Mouse (Mus musculus): Measurements from ENCODE around the gene Dnali1. TPM values are rescaled to one million over a fixed set of nuclear protein-coding genes. Genes with fewer than 3 reads are reported as not detected.

Dnali1 gene
- polyA plus RNA-seq, 1 experiment = 0.14 TPM

- Histone ChIP-seq H3ac (ENCODE audit: control insufficient read depth, insufficient read length) (no peak overlapping the region), H3K36me3 (ENCODE audit: control insufficient read depth, insufficient read depth) (peaks cover 25% of the 10 kb centered on the region), H3K79me2 (ENCODE audit: control insufficient read depth, insufficient read depth) (no peaks in the 10 kb centered on the region), H3K4me3 (no peak overlapping the region), H3K4me2 (ENCODE audit: low read depth) (no peak overlapping the region), H3K27me3 (ENCODE audit: control insufficient read depth, insufficient read depth, insufficient read length) (no peaks in the 10 kb centered on the region)
- TF ChIP-seq MAX (IDR thresholded peaks at IDR 0.05; ENCODE audit: low read depth) = no peak
- TF ChIP-seq POLR2AphosphoS2 (IDR thresholded peaks at IDR 0.05; ENCODE audit: insufficient read length, low read depth) = no peak
- no peak for TF ChIP-seq E2F4 (IDR thresholded peaks at IDR 0.05; ENCODE audit: insufficient read depth)
- TF ChIP-seq SRF (IDR thresholded peaks at IDR 0.05; ENCODE audit: control insufficient read depth, insufficient read length, low read depth) = no peak
- no peak for TF ChIP-seq MYOG (IDR thresholded peaks at IDR 0.05; ENCODE audit: control insufficient read depth in 1 of 3, insufficient read depth in 1 of 3, insufficient read length in 2 of 3, low read depth in 2 of 3)
- no peak for TF ChIP-seq TCF3 (IDR thresholded peaks at IDR 0.05; ENCODE audit: insufficient read length, low read depth)
- TF ChIP-seq USF1 (IDR thresholded peaks at IDR 0.05; ENCODE audit: low read depth) = no peak
- no peak for TF ChIP-seq TCF12 (IDR thresholded peaks at IDR 0.05; ENCODE audit: insufficient read depth, poor library complexity, severe bottlenecking)
- TF ChIP-seq REST (IDR thresholded peaks at IDR 0.05; ENCODE audit: insufficient read depth, insufficient read length) = no peak
- no peak for TF ChIP-seq CEBPB (IDR thresholded peaks at IDR 0.05; ENCODE audit: insufficient read depth, poor library complexity, severe bottlenecking)
- no peak for TF ChIP-seq POLR2A (IDR thresholded peaks at IDR 0.05; ENCODE audit: insufficient read length, low read depth)
- TF ChIP-seq MYOD1 (IDR thresholded peaks at IDR 0.05; ENCODE audit: control insufficient read depth in 1 of 3, insufficient read length in 2 of 3, low read depth in 2 of 3) = no peak
These were observed 8.2 kb downstream of the Dnali1 start for GRCm38 (mm10) chr4:125057273-125057672.

- Histone ChIP-seq H3K36me3 (ENCODE audit: control insufficient read depth, insufficient read depth) (peaks cover 27% of the 10 kb centered on the region), H3K4me3 (no peak overlapping the region), H3K4me2 (ENCODE audit: low read depth) (no peak overlapping the region), H3K79me2 (ENCODE audit: control insufficient read depth, insufficient read depth) (no peaks in the 10 kb centered on the region), H3K27me3 (ENCODE audit: control insufficient read depth, insufficient read depth, insufficient read length) (no peaks in the 10 kb centered on the region), H3ac (ENCODE audit: control insufficient read depth, insufficient read length) (no peak overlapping the region)
- no peak for TF ChIP-seq TCF3 (IDR thresholded peaks at IDR 0.05; ENCODE audit: insufficient read length, low read depth)
- no peak for TF ChIP-seq MAX (IDR thresholded peaks at IDR 0.05; ENCODE audit: low read depth)
- TF ChIP-seq MYOD1 (IDR thresholded peaks at IDR 0.05; ENCODE audit: control insufficient read depth in 1 of 3, insufficient read length in 2 of 3, low read depth in 2 of 3) = no peak
- TF ChIP-seq CEBPB (IDR thresholded peaks at IDR 0.05; ENCODE audit: insufficient read depth, poor library complexity, severe bottlenecking) = no peak
- TF ChIP-seq REST (IDR thresholded peaks at IDR 0.05; ENCODE audit: insufficient read depth, insufficient read length) = no peak
- no peak for TF ChIP-seq E2F4 (IDR thresholded peaks at IDR 0.05; ENCODE audit: insufficient read depth)
- no peak for TF ChIP-seq MYOG (IDR thresholded peaks at IDR 0.05; ENCODE audit: control insufficient read depth in 1 of 3, insufficient read depth in 1 of 3, insufficient read length in 2 of 3, low read depth in 2 of 3)
- TF ChIP-seq TCF12 (IDR thresholded peaks at IDR 0.05; ENCODE audit: insufficient read depth, poor library complexity, severe bottlenecking) = no peak
These were observed 9.0 kb downstream of the Dnali1 start for GRCm38 (mm10) chr4:125056476-125056875.

GRCm38 (mm10) chr4:125055385-125055784, 10.1 kb downstream of the Dnali1 start:
- H3K4me3 ChIP-seq = no peak overlapping the region
- TF ChIP-seq MYOG (IDR thresholded peaks at IDR 0.05; ENCODE audit: control insufficient read depth in 1 of 3, insufficient read depth in 1 of 3, insufficient read length in 2 of 3, low read depth in 2 of 3) (no peak), TCF12 (IDR thresholded peaks at IDR 0.05; ENCODE audit: insufficient read depth, poor library complexity, severe bottlenecking) (no peak), POLR2A (IDR thresholded peaks at IDR 0.05; ENCODE audit: insufficient read length, low read depth) (no peak), USF1 (IDR thresholded peaks at IDR 0.05; ENCODE audit: low read depth) (no peak), POLR2AphosphoS2 (IDR thresholded peaks at IDR 0.05; ENCODE audit: insufficient read length, low read depth) (no peak), E2F4 (IDR thresholded peaks at IDR 0.05; ENCODE audit: insufficient read depth) (no peak), REST (IDR thresholded peaks at IDR 0.05; ENCODE audit: insufficient read depth, insufficient read length) (no peak), SRF (IDR thresholded peaks at IDR 0.05; ENCODE audit: control insufficient read depth, insufficient read length, low read depth) (no peak), CEBPB (IDR thresholded peaks at IDR 0.05; ENCODE audit: insufficient read depth, poor library complexity, severe bottlenecking) (no peak), TCF3 (IDR thresholded peaks at IDR 0.05; ENCODE audit: insufficient read length, low read depth) (no peak), MYOD1 (IDR thresholded peaks at IDR 0.05; ENCODE audit: control insufficient read depth in 1 of 3, insufficient read length in 2 of 3, low read depth in 2 of 3) (no peak), MAX (IDR thresholded peaks at IDR 0.05; ENCODE audit: low read depth) (no peak)
- peaks cover 30% of the 10 kb centered on the region for H3K36me3 ChIP-seq (ENCODE audit: control insufficient read depth, insufficient read depth)
- no peak overlapping the region for H3K4me2 ChIP-seq (ENCODE audit: low read depth)
- no peak overlapping the region for H3ac ChIP-seq (ENCODE audit: control insufficient read depth, insufficient read length)
- no peaks in the 10 kb centered on the region for H3K79me2 ChIP-seq (ENCODE audit: control insufficient read depth, insufficient read depth)
- no peaks in the 10 kb centered on the region for H3K27me3 ChIP-seq (ENCODE audit: control insufficient read depth, insufficient read depth, insufficient read length)

- Histone ChIP-seq H3K27me3 (ENCODE audit: control insufficient read depth, insufficient read depth, insufficient read length) (no peaks in the 10 kb centered on the region), H3K79me2 (ENCODE audit: control insufficient read depth, insufficient read depth) (no peaks in the 10 kb centered on the region), H3ac (ENCODE audit: control insufficient read depth, insufficient read length) (no peak overlapping the region), H3K4me3 (no peak overlapping the region), H3K36me3 (ENCODE audit: control insufficient read depth, insufficient read depth) (peaks cover 66% of the 10 kb centered on the region), H3K4me2 (ENCODE audit: low read depth) (no peak overlapping the region)
- TF ChIP-seq TCF3 (IDR thresholded peaks at IDR 0.05; ENCODE audit: insufficient read length, low read depth) (no peak), USF1 (IDR thresholded peaks at IDR 0.05; ENCODE audit: low read depth) (no peak), E2F4 (IDR thresholded peaks at IDR 0.05; ENCODE audit: insufficient read depth) (no peak), POLR2AphosphoS2 (IDR thresholded peaks at IDR 0.05; ENCODE audit: insufficient read length, low read depth) (no peak), MYOG (IDR thresholded peaks at IDR 0.05; ENCODE audit: control insufficient read depth in 1 of 3, insufficient read depth in 1 of 3, insufficient read length in 2 of 3, low read depth in 2 of 3) (no peak), TCF12 (IDR thresholded peaks at IDR 0.05; ENCODE audit: insufficient read depth, poor library complexity, severe bottlenecking) (no peak), MAX (IDR thresholded peaks at IDR 0.05; ENCODE audit: low read depth) (no peak), REST (IDR thresholded peaks at IDR 0.05; ENCODE audit: insufficient read depth, insufficient read length) (no peak), POLR2A (IDR thresholded peaks at IDR 0.05; ENCODE audit: insufficient read length, low read depth) (no peak), SRF (IDR thresholded peaks at IDR 0.05; ENCODE audit: control insufficient read depth, insufficient read length, low read depth) (no peak), CEBPB (IDR thresholded peaks at IDR 0.05; ENCODE audit: insufficient read depth, poor library complexity, severe bottlenecking) (no peak), MYOD1 (IDR thresholded peaks at IDR 0.05; ENCODE audit: control insufficient read depth in 1 of 3, insufficient read length in 2 of 3, low read depth in 2 of 3) (no peak)
These were observed 21.0 kb downstream of the Dnali1 start for GRCm38 (mm10) chr4:125044454-125044853.
